Mouse (Mus musculus): ENCODE measurements around the gene Tigd4.

DNA sequence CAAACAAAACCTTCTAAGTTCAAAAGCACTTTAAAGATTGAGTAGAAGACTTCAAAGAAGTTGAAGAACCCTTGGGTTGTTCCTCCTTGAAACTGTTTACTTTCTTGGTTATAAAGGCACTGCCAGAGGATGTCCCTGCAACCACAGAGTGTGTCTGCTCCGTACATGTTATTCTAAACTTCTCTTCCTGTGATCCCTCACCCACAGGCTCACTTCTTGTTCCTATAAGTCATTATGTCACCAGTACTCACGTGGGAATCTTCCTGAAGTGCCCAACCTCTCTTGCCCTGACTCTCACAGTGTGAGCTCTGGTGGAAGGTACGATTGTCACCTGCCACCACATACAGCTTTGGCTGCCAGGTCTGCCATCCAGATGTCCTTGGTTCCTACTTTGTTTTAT lies 28.7 kb downstream of the Tigd4 start:
- TF ChIP-seq CTCF (IDR thresholded peaks at IDR 0.05; ENCODE audit: low read depth, low read length): no peak
- TF ChIP-seq POLR2A (IDR thresholded peaks at IDR 0.05; ENCODE audit: insufficient read depth, low read length): no peak
- TF ChIP-seq EP300 (IDR thresholded peaks at IDR 0.05; ENCODE audit: insufficient read depth, low read depth, low read length): no peak

Data from ES-Bruce4 (cell line).